Mouse (Mus musculus): ENCODE measurements around the gene Grin2c.

DNA sequence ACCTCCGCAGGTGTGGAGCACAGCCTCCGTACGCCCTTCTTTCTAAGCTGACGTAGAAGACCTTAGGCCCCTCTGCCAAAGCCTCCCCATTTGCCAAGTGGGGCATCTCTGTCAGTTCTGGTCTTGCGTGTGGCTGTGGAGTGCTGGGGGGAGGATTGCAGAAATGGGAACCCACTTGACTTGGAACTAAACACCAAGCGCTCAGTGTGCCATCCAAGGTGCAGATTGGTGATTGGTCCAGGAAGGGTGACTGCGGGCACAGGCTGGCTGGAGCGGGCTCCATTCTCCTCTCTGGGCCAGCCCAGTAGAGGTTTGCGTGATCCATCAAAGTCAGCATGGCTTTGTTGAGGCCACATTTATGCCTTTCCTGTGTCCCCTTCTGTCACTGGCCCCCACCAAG lies 64.3 kb downstream of the Grin2c start:
- no peak for TF ChIP-seq POLR2A (IDR thresholded peaks at IDR 0.05; ENCODE audit: low read depth, low read length)
- no peak for TF ChIP-seq CTCF (IDR thresholded peaks at IDR 0.05; ENCODE audit: extremely low read depth, insufficient read length, insufficient replicate concordance, low read depth, low read length)

Measured in small intestine, adult 2 months (tissue).